Mouse (Mus musculus): Measurements from ENCODE around the gene Gpc2. TPM values are rescaled to one million over a fixed set of nuclear protein-coding genes. Genes with fewer than 3 reads are reported as not detected.

Gpc2 gene
- total RNA-seq, 2 experiments from 2014 or later = 0.86 to 1.1 TPM

Other genes with a start within 250 kb of the Gpc2 start
- gene Smok3c, start 226.8 kb downstream of the Gpc2 start, total RNA-seq (2021) = not detected
- gene Zkscan1, start 194.9 kb downstream of the Gpc2 start, total RNA-seq (2021) = 10 to 100 TPM; 20.8 to 24.4 TPM
- gene Zscan21, start 163.1 kb downstream of the Gpc2 start, total RNA-seq (2021) = 10 to 100 TPM; 14.5 to 18.2 TPM
- gene Zfp113, start 124.3 kb downstream of the Gpc2 start, total RNA-seq (2021) = 10 to 100 TPM in 1 of 2 experiments, 1 to 10 TPM in 1; 5.6 to 10.1 TPM
- gene Cops6, start 118.9 kb downstream of the Gpc2 start, total RNA-seq (2021) = 100 to 1,000 TPM; 136 to 145 TPM
- 10 to 100 TPM; 11.3 to 15.5 TPM for gene Ap4m1, start 108.0 kb downstream of the Gpc2 start, total RNA-seq (2021)
- 10 to 100 TPM; 30.0 to 37.2 TPM for gene Mcm7, start 107.6 kb downstream of the Gpc2 start, total RNA-seq (2021)
- 10 to 100 TPM; 24.4 to 27.6 TPM for gene Taf6, start 92.6 kb downstream of the Gpc2 start, total RNA-seq (2021)
- 10 to 100 TPM in 1 of 2 experiments, 1 to 10 TPM in 1; 9.2 to 10.1 TPM for gene Cnpy4, start 92.5 kb downstream of the Gpc2 start, total RNA-seq (2021)
- gene Mblac1, start 85.7 kb downstream of the Gpc2 start, total RNA-seq (2021) = 1 to 10 TPM; 4.7 to 4.8 TPM
- under 1 TPM; 0.57 TPM for gene Nxpe5, start 54.1 kb downstream of the Gpc2 start, total RNA-seq (2021)
- gene Lamtor4, start 24.5 kb downstream of the Gpc2 start, total RNA-seq (2021) = 10 to 100 TPM; 75.6 to 77.5 TPM
- 1 to 10 TPM; 5.4 to 6.5 TPM for gene BC037034, start 16.0 kb downstream of the Gpc2 start, total RNA-seq (2021)
- gene Gal3st4, start 7.2 kb downstream of the Gpc2 start, total RNA-seq (2021) = under 1 TPM; 0.36 to 0.47 TPM
- gene Gm43720, start within 50 bp of the Gpc2 start, total RNA-seq (2021) = not detected
- under 1 TPM; 0.17 to 0.22 TPM for gene Stag3, start 235 bp upstream of the Gpc2 start, total RNA-seq (2021)
- gene Pvrig, start 62.0 kb upstream of the Gpc2 start, total RNA-seq (2021) = not detected
- 1 to 10 TPM; 7.3 to 8.3 TPM for gene Zfp157, start 161.5 kb upstream of the Gpc2 start, total RNA-seq (2021)